Mouse (Mus musculus) forebrain, postnatal 0 days (tissue): Measurements from ENCODE around the gene Fv1. TPM values are rescaled to one million over a fixed set of nuclear protein-coding genes. Genes with fewer than 3 reads are reported as not detected.

Experiments
- ATAC-seq: fragments of 200-750 bp; cut with Nextera tagmentation; 2 replicates; pipeline ENCODE4 v1.8.0; 2017; ENCODE audit warnings: mild to moderate bottlenecking, moderate library complexity
- DNase-seq: peaks from one replicate; pipeline ENCODE4 v3.0.0-alpha.2; 2015
- H3K27ac ChIP-seq: fragments of 300-500 bp; sonication (generic); 2 replicates; pipeline ENCODE4 v1.5.1; 2014; ENCODE audit warnings: low read depth, mild to moderate bottlenecking, antibody characterized with exemption, low read length, moderate library complexity, mixed read lengths
- H3K27me3 ChIP-seq: fragments of 300-500 bp; sonication (generic); 2 replicates; pipeline ENCODE4 v1.6.1; 2014; ENCODE audit warnings: mild to moderate bottlenecking, low read length, mixed read lengths; ENCODE audit not compliant: insufficient read depth
- H3K36me3 ChIP-seq: fragments of 300-500 bp; sonication (generic); 2 replicates; pipeline ENCODE4 v1.6.1; 2014; ENCODE audit warnings: mild to moderate bottlenecking, moderate library complexity; ENCODE audit not compliant: insufficient read depth
- H3K4me1 ChIP-seq: fragments of 300-500 bp; sonication (generic); 2 replicates; pipeline ENCODE4 v1.6.1; 2014; ENCODE audit warnings: antibody characterized with exemption; ENCODE audit not compliant: insufficient read depth
- H3K4me2 ChIP-seq: fragments of 300-500 bp; sonication (generic); 2 replicates; pipeline ENCODE4 v1.6.1; 2014; ENCODE audit warnings: low read depth, mild to moderate bottlenecking, moderate library complexity
- H3K4me3 ChIP-seq: fragments of 300-500 bp; sonication (generic); 2 replicates; pipeline ENCODE4 v1.5.1; 2014; ENCODE audit warnings: low read depth, low read length, mixed read lengths
- H3K9ac ChIP-seq: fragments of 300-500 bp; sonication (generic); 2 replicates; pipeline ENCODE4 v1.6.1; 2014; ENCODE audit warnings: mild to moderate bottlenecking
- H3K9me3 ChIP-seq: fragments of 300-500 bp; sonication (generic); 2 replicates; pipeline ENCODE4 v1.6.1; 2016; ENCODE audit warnings: low read length
- CTCF ChIP-seq: sonication (generic); IDR thresholded peaks from 2 replicates; pipeline ENCODE4 v1.5.1; 2016; ENCODE audit warnings: antibody characterized with exemption, control low read depth, low read depth
- WGBS: fragments of 180-500 bp; shearing (Covaris S2); extraction: QIAGEN DNeasy Blood & Tissue Kit; methylation state at CpG from one replicate; pipeline ENCODE4 v1.1.7; 2014; 5-methylcytosine and 5-hydroxymethylcytosine counted together
- polyA plus RNA-seq: library from polyadenylated mRNA; unstranded; fragments of >200 nt; fragmentation: Nextera tagmentation; extraction: Ambion mirVana; gene quantifications from 2 replicates; pipeline ENCODE4 v1.2.1, GENCODE M21; 2015
- total RNA-seq: library from RNA; depleted of rRNA; stranded (reverse); fragments of >200 nt; gene quantifications from 2 replicates; pipeline ENCODE4 v1.2.3, GENCODE M21; 2014

Gene Fv1
- total and polyA plus RNA-seq, 2 experiments from 2014 or later: 4.2 to 8.5 TPM

DNA sequence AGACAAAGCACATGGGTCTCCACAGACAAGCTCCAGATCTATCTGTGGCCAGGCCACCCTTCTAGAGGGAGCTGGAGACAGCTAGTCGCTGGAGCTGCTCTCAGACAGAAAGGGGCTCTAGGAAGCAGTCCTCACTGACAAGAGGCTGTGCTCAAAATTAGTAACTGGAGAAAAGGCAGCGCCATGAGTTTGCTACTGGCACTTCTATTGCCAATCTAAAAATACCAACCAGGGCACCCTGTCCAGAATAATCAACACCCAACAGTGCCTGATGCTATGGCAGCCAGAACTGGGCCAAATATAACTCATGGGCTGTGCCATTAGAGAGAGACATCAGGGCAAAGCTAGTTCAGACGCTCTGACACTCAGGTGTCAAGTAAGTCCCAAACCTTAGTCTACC lies 28.6 kb downstream of the Fv1 start:
- peaks cover 89% of the 10 kb centered on the region for H3K36me3 ChIP-seq
- H3K9me3 ChIP-seq: no peaks in the 10 kb centered on the region

GRCm38 (mm10) chr4:147900452-147900851 lies 31.7 kb downstream of the Fv1 start:
- Histone ChIP-seq H3K27me3 (no peaks in the 10 kb centered on the region), H3K27ac (no peak overlapping the region), H3K9ac (no peak overlapping the region), H3K4me1 (peaks cover 6% of the 10 kb centered on the region; the same call in 1 of the 2 replicates), H3K4me2 (no peak overlapping the region), H3K4me3 (no peak overlapping the region), H3K9me3 (no peaks in the 10 kb centered on the region), H3K36me3 (peaks cover 62% of the 10 kb centered on the region)
- no peak for TF ChIP-seq CTCF
- ATAC-seq (no peak), DNase-seq (no peak)
- WGBS: 93% methylated on average over 7 of the region's 7 CpGs

More for the DNA sequence above, 28.6 kb downstream of the Fv1 start:
- TF ChIP-seq CTCF: no peak
- Histone ChIP-seq H3K27me3 (no peaks in the 10 kb centered on the region), H3K4me2 (no peak overlapping the region), H3K4me1 (no peaks in the 10 kb centered on the region), H3K4me3 (no peak overlapping the region), H3K9ac (no peak overlapping the region), H3K27ac (no peak overlapping the region)
- whole genome bisulfite sequencing: 88% methylated on average over 3 of the region's 3 CpGs
- ATAC-seq: no peak
- no peak for DNase-seq

- Histone ChIP-seq H3K4me1 (peaks cover 6% of the 10 kb centered on the region; the same call in 1 of the 2 replicates), H3K4me2 (no peak overlapping the region), H3K4me3 (no peak overlapping the region), H3K27ac (no peak overlapping the region), H3K27me3 (no peaks in the 10 kb centered on the region), H3K9me3 (no peaks in the 10 kb centered on the region), H3K9ac (no peak overlapping the region), H3K36me3 (peaks cover 36% of the 10 kb centered on the region)
- no peak for ATAC-seq
- no peak for DNase-seq
- no peak for TF ChIP-seq CTCF
- 93% methylated on average over 12 of the region's 12 CpGs for WGBS
These were observed 34.2 kb downstream of the Fv1 start for GRCm38 (mm10) chr4:147902906-147903500.

DNA sequence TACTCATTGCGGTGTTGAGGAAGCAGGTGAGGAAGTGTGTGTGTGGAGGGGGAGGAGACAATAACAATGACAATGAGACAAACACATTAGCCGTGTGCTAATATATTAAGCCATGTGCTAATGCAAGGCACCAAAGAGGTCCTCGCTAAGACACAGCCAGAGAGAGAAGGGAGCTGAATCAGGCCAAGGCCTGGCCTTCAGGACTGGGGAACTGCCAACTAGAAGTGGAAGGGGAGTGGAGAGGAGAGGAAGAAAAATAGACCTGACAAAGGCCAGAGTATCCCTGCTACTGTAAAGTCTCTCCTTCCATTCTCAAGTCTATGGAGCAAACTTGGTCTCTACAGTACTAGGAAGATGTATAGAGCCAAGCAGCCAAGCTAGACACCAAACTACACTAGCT lies 34.8 kb downstream of the Fv1 start:
- peaks cover 6% of the 10 kb centered on the region; the same call in 1 of the 2 replicates for H3K4me1 ChIP-seq
- no peak for DNase-seq
- H3K9ac ChIP-seq: peak overlapping the region; percentile 95
- peak overlapping the region; percentile 97 for H3K4me3 ChIP-seq
- no peaks in the 10 kb centered on the region for H3K9me3 ChIP-seq
- no peak for TF ChIP-seq CTCF
- WGBS: 83% methylated on average over 3 of the region's 3 CpGs
- H3K4me2 ChIP-seq: peak overlapping the region; percentile 59
- no peaks in the 10 kb centered on the region for H3K27me3 ChIP-seq
- no peak overlapping the region for H3K27ac ChIP-seq
- H3K36me3 ChIP-seq: peaks cover 30% of the 10 kb centered on the region
- ATAC-seq: no peak

DNA sequence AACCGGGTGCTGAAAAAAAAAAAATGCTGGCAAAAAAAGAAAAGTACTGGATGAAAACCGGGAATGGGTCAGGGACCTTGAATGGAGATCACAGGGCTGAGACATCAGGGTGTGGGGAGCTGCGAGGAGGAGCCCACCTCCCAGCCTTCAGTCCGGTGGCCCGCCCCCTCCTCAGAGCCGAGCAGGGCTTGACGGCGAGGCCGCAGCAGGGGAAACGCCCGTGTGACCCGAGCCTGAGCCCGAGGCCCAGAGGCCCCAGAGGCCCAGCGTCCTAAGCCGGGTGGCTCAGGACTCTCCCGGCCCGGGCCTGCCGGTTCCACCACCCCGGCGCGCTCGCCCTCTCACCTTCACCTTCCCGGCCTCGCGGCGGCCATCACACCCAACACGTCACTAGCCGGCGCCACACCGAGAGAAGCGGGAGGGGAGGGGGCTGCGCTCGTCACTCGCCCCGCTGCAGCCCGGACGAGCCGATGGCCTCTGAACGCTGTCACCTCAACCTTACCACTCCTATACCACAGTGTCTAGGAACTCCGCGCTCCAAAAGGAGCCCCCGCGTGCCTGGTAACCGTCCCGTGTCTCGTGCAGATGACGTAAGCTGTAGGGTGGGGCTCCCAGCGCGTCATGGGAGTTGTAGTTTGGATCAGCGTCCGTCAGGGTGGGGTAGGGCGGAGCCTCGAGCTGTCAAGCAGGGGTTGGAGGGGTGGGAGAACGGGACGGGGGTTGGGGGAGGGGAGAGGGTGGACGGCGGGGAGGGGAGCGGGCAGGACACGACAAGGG lies 35.7 kb downstream of the Fv1 start, which contains the start of gene Mfn2:
TSS of gene Mfn2 (minus strand) at position 392 of the 777 bp plus-strand sequence.
- peak within 1 kb of the TSS; percentile 91 for H3K27ac ChIP-seq
- H3K4me2 ChIP-seq: peak within 1 kb of the TSS; percentile 69
- peak within 1 kb of the TSS; percentile 95 for H3K9ac ChIP-seq
- TF ChIP-seq CTCF: peak; percentile 10; the same call in 1 of the 2 replicates
- peaks cover 21% of the 10 kb centered on the region for H3K36me3 ChIP-seq
- H3K9me3 ChIP-seq: no peaks in the 10 kb centered on the region
- ATAC-seq (peak; percentile 95), DNase-seq (peak; percentile 95)
- H3K4me3 ChIP-seq: peak within 1 kb of the TSS; percentile 97
- H3K27me3 ChIP-seq: no peaks in the 10 kb centered on the region
- under 1% methylated on average over 58 of the region's 59 CpGs for WGBS
- peaks cover 6% of the 10 kb centered on the region; the same call in 1 of the 2 replicates for H3K4me1 ChIP-seq

DNA sequence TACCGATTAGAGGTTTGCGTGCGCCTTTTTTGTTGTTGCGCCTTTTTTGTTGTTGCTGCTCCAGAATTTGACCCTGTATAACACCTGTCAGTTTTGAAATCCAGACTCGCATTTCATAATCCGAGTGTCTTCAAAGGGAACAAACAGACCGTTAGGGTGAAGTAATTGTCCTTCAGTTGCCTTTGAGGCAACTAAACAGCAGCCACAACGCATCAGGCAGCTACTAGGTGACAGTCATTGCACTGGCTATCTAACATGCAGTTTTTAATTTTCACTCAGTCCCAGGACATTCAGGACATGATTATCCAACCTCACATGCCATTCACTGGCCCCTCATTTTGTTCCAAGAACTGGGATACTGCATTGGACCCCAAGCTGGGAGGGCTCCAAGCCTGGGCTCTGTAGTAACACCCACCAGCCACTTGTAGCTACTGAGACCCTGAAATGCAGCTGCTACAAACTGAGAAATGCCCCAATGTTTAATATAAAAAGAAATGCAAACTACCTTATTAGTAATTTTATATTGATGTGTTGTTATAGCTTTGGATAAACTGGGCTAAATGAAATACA lies 36.4 kb downstream of the Fv1 start:
- Histone ChIP-seq H3K9me3 (no peaks in the 10 kb centered on the region), H3K4me1 (peaks cover 6% of the 10 kb centered on the region; the same call in 1 of the 2 replicates), H3K4me3 (peak overlapping the region; percentile 97), H3K4me2 (peak overlapping the region; percentile 69), H3K27me3 (no peaks in the 10 kb centered on the region), H3K27ac (peak overlapping the region; percentile 91), H3K36me3 (peaks cover 15% of the 10 kb centered on the region), H3K9ac (peak overlapping the region; percentile 95)
- 0% methylated on average over 8 of the region's 8 CpGs for WGBS
- no peak for TF ChIP-seq CTCF
- ATAC-seq (peak; percentile 54), DNase-seq (no peak)
